Mouse (Mus musculus) ES-E14 (cell line): ENCODE data around the gene Sgsm3. TPM values are rescaled to one million over a fixed set of nuclear protein-coding genes. Genes with fewer than 3 reads are reported as not detected.

Source experiments
- DNase-seq: peaks from one replicate; pipeline ENCODE4 v3.0.0-alpha.2; 2013; ENCODE audit warnings: low read depth, low spot score
- H3K27ac ChIP-seq: 2 replicates; pipeline ENCODE4 v1.5.1; 2012; ENCODE audit warnings: low read depth, mild to moderate bottlenecking, low read length, moderate library complexity, mixed read lengths; ENCODE audit not compliant: poor library complexity, insufficient read depth, severe bottlenecking
- H3K36me3 ChIP-seq: 2 replicates; pipeline ENCODE4 v1.6.1; 2012; ENCODE audit warnings: mild to moderate bottlenecking, low read length, moderate library complexity, mixed read lengths; ENCODE audit not compliant: control insufficient read depth, poor library complexity, insufficient read depth, severe bottlenecking
- H3K4me1 ChIP-seq, 2 experiments: fragments of 150-350 bp in 1 of 2; sonication (generic) in 1 of 2; 2 replicates each; pipeline ENCODE4 v1.6.1; 2012; ENCODE audit warnings: low read length in 2 of 2, mild to moderate bottlenecking in 1 of 2, mixed read lengths in 1 of 2; ENCODE audit not compliant: control insufficient read depth in 2 of 2, insufficient read depth in 2 of 2, poor library complexity in 1 of 2
- H3K4me3 ChIP-seq, 2 experiments: fragments of 150-350 bp in 1 of 2; sonication (generic) in 1 of 2; 2 replicates each; pipeline ENCODE4 v1.5.1; 2012; ENCODE audit warnings: low read length in 2 of 2, low read depth in 1 of 2, mild to moderate bottlenecking in 1 of 2, mixed read lengths in 1 of 2; ENCODE audit not compliant: insufficient read depth in 1 of 2, poor library complexity in 1 of 2, severe bottlenecking in 1 of 2
- H3K9ac ChIP-seq: 2 replicates; pipeline ENCODE4 v1.6.1; 2012; ENCODE audit warnings: low read depth, mild to moderate bottlenecking, low read length, mixed read lengths; ENCODE audit not compliant: poor library complexity, insufficient read depth, severe bottlenecking
- H3K9me3 ChIP-seq: fragments of 150-350 bp; sonication (generic); 2 replicates; pipeline ENCODE4 v1.6.1; 2012; ENCODE audit warnings: low read depth, mild to moderate bottlenecking, low read length; ENCODE audit not compliant: control insufficient read depth, insufficient read depth
- CHD2 ChIP-seq: IDR thresholded peaks from 2 replicates; pipeline ENCODE4 v1.6.1; 2014; ENCODE audit warnings: mild to moderate bottlenecking, low read depth, low read length, inconsistent platforms
- HCFC1 ChIP-seq: IDR thresholded peaks from 2 replicates; pipeline ENCODE4 v1.6.1; 2012; ENCODE audit warnings: low read length, inconsistent platforms, borderline replicate concordance; ENCODE audit not compliant: insufficient read depth
- MAFK ChIP-seq: IDR thresholded peaks from 2 replicates; pipeline ENCODE4 v1.6.1; 2014; ENCODE audit warnings: mild to moderate bottlenecking, low read depth, low read length, inconsistent platforms; ENCODE audit not compliant: insufficient read depth
- ZC3H11A ChIP-seq: IDR thresholded peaks from 2 replicates; pipeline ENCODE4 v1.6.1; 2012; ENCODE audit warnings: low read depth, mild to moderate bottlenecking, inconsistent platforms, low read length, borderline replicate concordance
- ZNF384 ChIP-seq: IDR thresholded peaks from 2 replicates; pipeline ENCODE4 v1.6.1; 2012; ENCODE audit warnings: low read depth, low read length, inconsistent platforms
- in situ Hi-C, 2 experiments: fragments of 600-800 bp; cut with MboI; formaldehyde crosslinking; loops; one replicate each; pipeline ENCODE4 v1.15.1; 2025; ENCODE audit warnings: low sequenced_read_pairs in 2 of 2, inconsistent platforms in 1 of 2; ENCODE audit not compliant: unreplicated experiment in 2 of 2
- total RNA-seq: library from RNA; depleted of rRNA; stranded (reverse); fragments of 300-350 nt; gene quantifications from 2 replicates; pipeline ENCODE4 v1.2.3, GENCODE M21; 2012

Gene Sgsm3
- total RNA-seq, 1 experiment: 51.6 TPM

DNA sequence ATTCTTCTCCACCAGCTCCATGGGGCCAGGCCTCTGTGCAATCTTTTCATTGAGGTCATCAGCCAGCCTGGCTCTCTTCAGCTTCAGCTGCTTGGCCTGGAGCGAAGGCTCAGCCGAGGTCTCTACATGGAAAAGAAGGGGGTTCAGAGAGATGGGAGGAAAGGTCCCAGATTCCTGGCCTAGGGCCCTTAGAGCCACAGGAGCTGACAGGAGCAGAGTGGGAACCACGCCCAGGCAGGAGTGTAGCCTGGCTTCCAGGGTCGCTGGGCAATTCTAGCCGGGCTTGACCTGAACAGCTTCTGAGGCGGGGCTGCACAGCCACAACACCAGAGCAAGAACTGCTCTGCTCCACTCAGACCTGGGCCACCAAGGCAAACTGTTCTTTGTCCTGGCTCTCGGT lies 44.9 kb downstream of the Sgsm3 start:
- in situ Hi-C loops: no loop called here
- peaks cover 6% of the 10 kb centered on the region; the same call in 1 of the 2 replicates for H3K36me3 ChIP-seq
- no peak overlapping the region for H3K4me3 ChIP-seq
- TF ChIP-seq ZNF384: no peak
- TF ChIP-seq CHD2: no peak
- TF ChIP-seq HCFC1: no peak
- TF ChIP-seq MAFK: no peak
- no peak for TF ChIP-seq ZC3H11A
- DNase-seq: no peak
- no peak overlapping the region for H3K9ac ChIP-seq
- no peaks in the 10 kb centered on the region for H3K9me3 ChIP-seq
- H3K27ac ChIP-seq: no peak overlapping the region
- H3K4me1 ChIP-seq: peaks cover 4% of the 10 kb centered on the region in 2 experiments; a peak in 2 of 4 replicates

GRCm38 (mm10) chr15:81023842-81024241 lies 46.3 kb downstream of the Sgsm3 start:
- no peak overlapping the region for H3K27ac ChIP-seq
- in situ Hi-C loops: no loop called here
- H3K4me1 ChIP-seq: peaks cover 4 to 8% of the 10 kb centered on the region in 2 experiments; a peak in 2 of 4 replicates
- H3K9me3 ChIP-seq: no peaks in the 10 kb centered on the region
- no peak for DNase-seq
- H3K36me3 ChIP-seq: peaks cover 4% of the 10 kb centered on the region; the same call in 1 of the 2 replicates
- TF ChIP-seq ZC3H11A (no peak), ZNF384 (no peak), HCFC1 (no peak), CHD2 (no peak), MAFK (no peak)
- H3K9ac ChIP-seq: no peak overlapping the region
- H3K4me3 ChIP-seq: no peak overlapping the region

DNA sequence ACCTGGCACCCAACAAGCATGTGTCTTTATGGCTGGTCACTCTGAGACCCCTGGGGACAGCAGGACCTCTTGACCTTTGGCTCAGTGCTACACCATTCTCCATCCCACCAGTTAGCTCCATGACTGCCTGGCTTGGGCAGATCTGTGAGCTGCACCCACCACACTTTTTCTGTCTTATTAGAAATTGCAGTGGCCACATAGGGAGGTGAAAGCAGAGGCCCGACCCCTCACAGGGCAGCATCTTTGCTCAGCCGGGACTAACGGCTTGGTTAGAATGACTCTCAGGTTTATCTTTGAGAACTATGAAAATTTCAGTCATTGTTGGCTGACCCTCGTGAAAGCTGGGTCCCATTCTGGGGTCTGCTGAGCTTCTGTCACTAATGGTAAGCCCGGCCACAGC lies 49.3 kb downstream of the Sgsm3 start:
- Histone ChIP-seq H3K9me3 (no peaks in the 10 kb centered on the region), H3K4me1 (peaks cover 4 to 11% of the 10 kb centered on the region in 2 experiments; a peak in 2 of 4 replicates), H3K27ac (no peak overlapping the region), H3K4me3 (no peak overlapping the region), H3K9ac (no peak overlapping the region), H3K36me3 (no peaks in the 10 kb centered on the region; the same call in 1 of the 2 replicates)
- DNase-seq: no peak
- TF ChIP-seq CHD2 (no peak), HCFC1 (no peak), ZNF384 (no peak), MAFK (no peak), ZC3H11A (no peak)
- in situ Hi-C loops: no loop called here

GRCm38 (mm10) chr15:81027378-81028173 lies 50.0 kb downstream of the Sgsm3 start:
- no peak overlapping the region for H3K27ac ChIP-seq
- DNase-seq: peak; percentile 78
- TF ChIP-seq ZC3H11A: peak; percentile 49; the same call in 1 of the 2 replicates
- TF ChIP-seq CHD2: no peak
- no peaks in the 10 kb centered on the region for H3K9me3 ChIP-seq
- H3K9ac ChIP-seq: no peak overlapping the region
- no peaks in the 10 kb centered on the region; the same call in 1 of the 2 replicates for H3K36me3 ChIP-seq
- H3K4me1 ChIP-seq: peaks cover 4 to 11% of the 10 kb centered on the region in 2 experiments; a peak in 2 of 4 replicates
- in situ Hi-C loops: no loop called here
- H3K4me3 ChIP-seq: no peak overlapping the region
